Mouse (Mus musculus) liver, embryonic 12.5 days (tissue): ENCODE measurements around the gene Habp4. TPM values are rescaled to one million over a fixed set of nuclear protein-coding genes. Genes with fewer than 3 reads are reported as not detected.
A peak's percentile ranks its signal among the peaks of the same experiment; 100 is the strongest.

ENCODE experiments used
- ATAC-seq: fragments of 200-750 bp; cut with Nextera tagmentation; 2 replicates; pipeline ENCODE4 v1.8.0; 2017; ENCODE audit warnings: moderate number of reproducible peaks, mild to moderate bottlenecking, moderate library complexity
- H3K27ac ChIP-seq: fragments of 300-500 bp; sonication (generic); 2 replicates; pipeline ENCODE4 v1.5.1; 2016; ENCODE audit warnings: mild to moderate bottlenecking
- H3K27me3 ChIP-seq: fragments of 300-500 bp; sonication (generic); replicated peaks from 2 replicates; pipeline ENCODE4 v1.6.1; 2016; ENCODE audit warnings: mild to moderate bottlenecking, moderate library complexity
- H3K36me3 ChIP-seq: fragments of 300-500 bp; sonication (generic); 2 replicates; pipeline ENCODE4 v1.6.1; 2016; ENCODE audit warnings: mild to moderate bottlenecking, moderate library complexity
- H3K4me1 ChIP-seq: fragments of 300-500 bp; sonication (generic); 2 replicates; pipeline ENCODE4 v1.6.1; 2016
- H3K4me2 ChIP-seq: fragments of 300-500 bp; sonication (generic); 2 replicates; pipeline ENCODE4 v1.6.1; 2016; ENCODE audit warnings: mild to moderate bottlenecking, moderate library complexity
- H3K4me3 ChIP-seq: fragments of 300-500 bp; sonication (generic); 2 replicates; pipeline ENCODE4 v1.5.1; 2016; ENCODE audit warnings: mild to moderate bottlenecking, moderate library complexity
- H3K9ac ChIP-seq: fragments of 300-500 bp; sonication (generic); 2 replicates; pipeline ENCODE4 v1.6.1; 2016; ENCODE audit warnings: mild to moderate bottlenecking, moderate library complexity
- H3K9me3 ChIP-seq: fragments of 300-500 bp; sonication (generic); replicated peaks from 2 replicates; pipeline ENCODE4 v1.6.1; 2016; ENCODE audit warnings: mild to moderate bottlenecking, moderate library complexity
- WGBS: fragments of 180-500 bp; shearing (Covaris S2); methylation state at CpG from one replicate; pipeline ENCODE4 v1.1.7; 2016; ENCODE audit not compliant: insufficient replicate concordance; 5-methylcytosine and 5-hydroxymethylcytosine counted together
- polyA plus RNA-seq: library from polyadenylated mRNA; unstranded; fragments of >200 nt; fragmentation: Nextera tagmentation; extraction: Ambion mirVana; gene quantifications from 2 replicates; pipeline ENCODE4 v1.2.1, GENCODE M21; 2016

The Habp4 gene
- 14.0 TPM in 2 replicates for polyA plus RNA-seq

DNA sequence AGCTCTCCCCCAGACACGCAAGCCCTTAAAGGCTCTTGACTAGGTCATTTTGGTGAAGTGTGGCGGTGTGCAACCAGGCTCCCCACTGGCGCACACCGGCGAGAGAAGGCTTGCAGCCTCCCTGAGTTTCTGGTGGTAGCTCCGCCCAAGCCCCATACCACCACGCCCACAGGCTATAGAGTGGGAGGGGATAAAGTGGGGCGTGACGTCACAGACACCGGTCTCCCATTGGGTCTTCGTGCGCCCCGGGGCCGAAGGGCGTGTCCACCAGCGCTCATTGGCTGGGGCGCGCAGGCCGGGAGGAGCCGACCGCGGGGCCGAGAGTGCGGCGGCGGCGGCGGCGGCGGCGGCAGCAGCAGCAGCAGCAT, at the start of gene Habp4:
TSS of gene Habp4 (plus strand) at position 277 of the 368 bp plus-strand sequence.
- WGBS, result 1% methylated on average over 26 of the region's 31 CpGs
- Histone ChIP-seq H3K4me1 (peaks cover 28% of the 10 kb centered on the region), H3K4me2 (peak within 1 kb of the TSS; percentile 100), H3K36me3 (no peaks in the 10 kb centered on the region), H3K27me3 (peaks cover 32% of the 10 kb centered on the region), H3K4me3 (peak within 1 kb of the TSS; percentile 82), H3K27ac (peak within 1 kb of the TSS; percentile 77), H3K9ac (peak within 1 kb of the TSS; percentile 88), H3K9me3 (no peaks in the 10 kb centered on the region)
- ATAC-seq, result peak; percentile 98

- no peak overlapping the region for H3K4me3 ChIP-seq
- no peak for ATAC-seq
- H3K36me3 ChIP-seq, result no peaks in the 10 kb centered on the region
- 35% methylated on average over 2 of the region's 2 CpGs for WGBS
- H3K27me3 ChIP-seq, result no peaks in the 10 kb centered on the region
- H3K9me3 ChIP-seq, result no peaks in the 10 kb centered on the region
- H3K9ac ChIP-seq, result no peak overlapping the region
- peaks cover 3% of the 10 kb centered on the region; the same call in 1 of the 2 replicates for H3K4me1 ChIP-seq
- no peak overlapping the region for H3K4me2 ChIP-seq
- H3K27ac ChIP-seq, result no peak overlapping the region
These were observed 44.2 kb upstream of the Habp4 start for GRCm38 (mm10) chr13:64117442-64117841.

DNA sequence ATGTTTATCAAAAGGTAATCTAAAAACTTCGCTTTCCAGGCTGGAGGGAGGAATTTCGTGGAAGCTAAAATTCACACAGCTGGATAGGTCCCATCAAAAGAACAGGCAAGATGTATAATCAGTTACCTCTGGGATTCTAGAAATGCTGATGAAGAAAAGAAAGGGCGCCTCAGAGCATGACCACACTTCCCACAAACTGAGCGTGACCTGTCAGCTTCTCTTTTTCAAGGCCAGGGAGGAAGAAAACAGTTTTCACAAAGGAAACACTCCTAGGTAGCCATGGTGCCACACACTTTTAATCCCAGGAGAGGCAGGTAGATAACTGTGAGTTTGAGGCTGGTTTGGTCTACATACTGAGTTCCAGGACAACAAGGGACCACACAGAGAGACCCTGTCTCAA, 40.9 kb upstream of the Habp4 start:
- Histone ChIP-seq H3K36me3 (no peaks in the 10 kb centered on the region), H3K4me3 (no peak overlapping the region), H3K9ac (no peak overlapping the region), H3K4me2 (no peak overlapping the region), H3K27ac (no peak overlapping the region), H3K4me1 (no peaks in the 10 kb centered on the region), H3K9me3 (no peaks in the 10 kb centered on the region), H3K27me3 (no peaks in the 10 kb centered on the region; the same call in 1 of the 2 replicates)
- ATAC-seq, result no peak
- WGBS, result 41% methylated on average over 4 of the region's 4 CpGs

DNA sequence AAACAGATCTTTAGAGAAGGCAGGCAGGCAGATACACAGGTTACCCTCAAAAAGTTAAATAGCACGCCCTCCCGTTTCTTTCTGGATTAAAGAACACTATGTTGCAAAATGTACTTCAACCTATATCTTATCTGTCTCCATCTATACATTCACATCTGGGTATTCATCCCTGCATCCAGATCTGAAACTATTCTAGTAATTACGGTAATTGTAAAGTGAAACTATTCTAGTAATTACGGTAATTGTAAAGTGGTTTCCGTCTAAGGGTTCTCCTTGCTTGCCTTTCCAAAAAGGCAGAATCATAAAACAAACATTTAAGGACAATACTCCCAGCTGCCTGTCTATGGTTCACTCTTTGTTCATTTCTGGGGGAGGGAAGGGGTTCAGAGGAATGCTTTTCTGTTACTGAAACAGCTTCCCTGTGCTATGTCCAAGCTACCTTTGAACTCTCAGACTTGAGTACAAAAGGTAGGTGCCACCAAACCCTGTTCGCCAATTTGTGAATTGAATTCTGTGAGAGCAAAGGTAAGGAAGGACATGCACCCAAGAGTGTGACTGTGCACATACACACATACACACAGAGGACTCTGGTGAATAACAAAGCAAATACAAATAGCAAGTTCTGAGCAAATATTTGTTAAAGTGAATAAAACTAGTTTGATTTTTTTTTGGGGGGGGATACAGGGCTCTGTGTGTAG, 38.0 kb upstream of the Habp4 start:
- no peak overlapping the region for H3K27ac ChIP-seq
- no peak overlapping the region for H3K4me2 ChIP-seq
- H3K4me1 ChIP-seq, result peaks cover 3% of the 10 kb centered on the region; the same call in 1 of the 2 replicates
- H3K4me3 ChIP-seq, result no peak overlapping the region
- ATAC-seq, result no peak
- H3K36me3 ChIP-seq, result no peaks in the 10 kb centered on the region
- no peaks in the 10 kb centered on the region for H3K9me3 ChIP-seq
- no peak overlapping the region for H3K9ac ChIP-seq
- H3K27me3 ChIP-seq, result no peaks in the 10 kb centered on the region; the same call in 1 of the 2 replicates
- WGBS, result 28% methylated on average over 6 of the region's 6 CpGs

GRCm38 (mm10) chr13:64124886-64125285, 36.7 kb upstream of the Habp4 start:
- no peak for ATAC-seq
- H3K36me3 ChIP-seq, result peaks cover 3% of the 10 kb centered on the region; the same call in 1 of the 2 replicates
- H3K4me1 ChIP-seq, result peaks cover 15% of the 10 kb centered on the region
- no peak overlapping the region for H3K27ac ChIP-seq
- H3K9me3 ChIP-seq, result no peaks in the 10 kb centered on the region
- H3K4me2 ChIP-seq, result no peak overlapping the region
- WGBS, result 85% methylated on average over 6 of the region's 6 CpGs
- no peak overlapping the region for H3K9ac ChIP-seq
- no peaks in the 10 kb centered on the region; the same call in 1 of the 2 replicates for H3K27me3 ChIP-seq
- no peak overlapping the region for H3K4me3 ChIP-seq

DNA sequence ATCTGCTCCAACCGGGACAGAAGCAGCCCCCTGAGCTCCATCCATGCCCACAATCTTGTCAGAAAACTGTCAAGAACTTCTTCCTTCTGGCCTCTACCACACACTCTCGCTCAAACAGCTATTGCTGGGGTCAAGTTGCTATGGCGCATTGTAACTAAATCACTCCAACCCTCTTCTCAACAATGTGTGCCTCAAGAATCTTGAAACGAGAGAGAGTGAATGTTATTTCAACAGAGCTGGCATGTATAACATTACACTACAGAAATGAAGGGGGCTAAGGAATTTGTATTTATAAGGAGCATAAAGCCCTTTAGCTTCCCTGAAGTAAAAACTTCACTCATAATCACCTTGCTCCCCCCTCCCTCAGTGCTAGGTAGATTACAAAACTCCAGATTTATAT, 35.3 kb upstream of the Habp4 start:
- 57% methylated on average over 4 of the region's 4 CpGs for WGBS
- ATAC-seq, result no peak
- H3K27me3 ChIP-seq, result no peaks in the 10 kb centered on the region; the same call in 1 of the 2 replicates
- H3K27ac ChIP-seq, result no peak overlapping the region
- H3K4me3 ChIP-seq, result no peak overlapping the region
- H3K4me1 ChIP-seq, result peaks cover 19% of the 10 kb centered on the region
- H3K9me3 ChIP-seq, result no peaks in the 10 kb centered on the region
- H3K4me2 ChIP-seq, result no peak overlapping the region
- H3K9ac ChIP-seq, result no peak overlapping the region
- H3K36me3 ChIP-seq, result peaks cover 14% of the 10 kb centered on the region

- peak; percentile 86 for ATAC-seq
- Histone ChIP-seq H3K4me2 (peak within 1 kb of the TSS; percentile 75), H3K9me3 (no peaks in the 10 kb centered on the region), H3K9ac (peak within 1 kb of the TSS; percentile 70), H3K4me3 (peak within 1 kb of the TSS; percentile 66), H3K4me1 (peaks cover 19% of the 10 kb centered on the region), H3K27ac (peak within 1 kb of the TSS; percentile 47), H3K27me3 (no peaks in the 10 kb centered on the region; the same call in 1 of the 2 replicates), H3K36me3 (peaks cover 34% of the 10 kb centered on the region)
- WGBS, result 7% methylated on average over 40 of the region's 44 CpGs
These were observed 32.6 kb upstream of the Habp4 start, which contains the start of gene Slc35d2 for GRCm38 (mm10) chr13:64128858-64129615. Gene Slc35d2 (minus strand): TSS chr13:64129368.

DNA sequence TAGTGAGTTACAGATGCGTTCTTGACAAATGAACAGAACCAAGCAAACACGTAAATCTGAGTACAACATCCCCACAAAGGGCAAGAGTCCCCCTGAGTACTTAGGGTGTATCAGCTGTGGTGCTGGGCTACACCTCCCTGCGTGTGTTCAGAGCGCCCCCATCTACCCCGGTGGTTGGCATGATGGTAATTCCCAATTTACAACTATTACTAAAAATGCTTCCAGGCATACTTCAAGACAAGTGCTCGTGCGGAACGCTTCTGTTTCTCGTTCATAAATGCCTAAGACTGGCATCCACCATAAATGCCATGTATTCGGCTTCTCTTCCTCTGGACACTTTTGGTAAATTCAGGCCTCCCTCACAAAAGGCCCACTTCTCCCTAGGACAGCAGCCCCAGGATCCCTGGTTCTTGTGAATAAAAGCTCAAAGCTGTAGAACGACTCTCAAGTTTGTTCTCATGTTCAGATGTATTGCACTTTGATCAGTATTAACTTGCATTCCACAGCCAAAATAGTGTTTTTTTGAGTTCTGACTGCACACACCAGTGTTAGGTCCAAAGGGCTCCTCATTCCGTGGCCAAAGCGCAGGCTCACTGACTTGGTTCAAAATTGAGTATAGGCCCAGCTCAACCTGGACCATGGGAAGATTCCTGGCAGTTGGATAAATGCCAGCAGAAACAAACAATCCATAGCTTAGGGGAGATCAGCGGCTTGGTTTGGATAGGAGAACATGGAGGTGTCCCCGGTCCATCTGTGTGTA, 31.8 kb upstream of the Habp4 start:
- Histone ChIP-seq H3K4me3 (peak overlapping the region; percentile 66), H3K36me3 (peaks cover 41% of the 10 kb centered on the region), H3K9ac (peak overlapping the region; percentile 70), H3K27ac (peak overlapping the region; percentile 47), H3K9me3 (no peaks in the 10 kb centered on the region), H3K4me2 (peak overlapping the region; percentile 75), H3K27me3 (no peaks in the 10 kb centered on the region; the same call in 1 of the 2 replicates), H3K4me1 (peaks cover 19% of the 10 kb centered on the region)
- 44% methylated on average over 15 of the region's 15 CpGs for WGBS
- peak; percentile 78 for ATAC-seq

- Histone ChIP-seq H3K9ac (peak overlapping the region; percentile 99; the same call in 1 of the 2 replicates), H3K4me1 (peaks cover 55% of the 10 kb centered on the region), H3K9me3 (no peaks in the 10 kb centered on the region), H3K4me3 (peak overlapping the region; percentile 24), H3K4me2 (peak overlapping the region; percentile 87), H3K36me3 (peaks cover 25% of the 10 kb centered on the region), H3K27me3 (0 out of 2 replicates have a peak, but pooled peaks cover under 1% of the 10 kb centered on the region), H3K27ac (no peak overlapping the region)
- no peak for ATAC-seq
- 60% methylated on average over 5 of the region's 5 CpGs for WGBS
These were observed 11.5 kb upstream of the Habp4 start for GRCm38 (mm10) chr13:64150121-64150520.

- ATAC-seq, result peak; percentile 13
- peak overlapping the region; percentile 87 for H3K4me2 ChIP-seq
- H3K27me3 ChIP-seq, result 0 out of 2 replicates have a peak, but pooled peaks cover 7% of the 10 kb centered on the region
- peak overlapping the region; percentile 98 for H3K4me3 ChIP-seq
- 2% methylated on average over 42 of the region's 42 CpGs for WGBS
- peak overlapping the region; percentile 99 for H3K9ac ChIP-seq
- H3K9me3 ChIP-seq, result no peaks in the 10 kb centered on the region
- H3K4me1 ChIP-seq, result peaks cover 55% of the 10 kb centered on the region
- peaks cover 14% of the 10 kb centered on the region for H3K36me3 ChIP-seq
- H3K27ac ChIP-seq, result peak overlapping the region; percentile 98
These were observed 9.4 kb upstream of the Habp4 start for GRCm38 (mm10) chr13:64152241-64152669.

DNA sequence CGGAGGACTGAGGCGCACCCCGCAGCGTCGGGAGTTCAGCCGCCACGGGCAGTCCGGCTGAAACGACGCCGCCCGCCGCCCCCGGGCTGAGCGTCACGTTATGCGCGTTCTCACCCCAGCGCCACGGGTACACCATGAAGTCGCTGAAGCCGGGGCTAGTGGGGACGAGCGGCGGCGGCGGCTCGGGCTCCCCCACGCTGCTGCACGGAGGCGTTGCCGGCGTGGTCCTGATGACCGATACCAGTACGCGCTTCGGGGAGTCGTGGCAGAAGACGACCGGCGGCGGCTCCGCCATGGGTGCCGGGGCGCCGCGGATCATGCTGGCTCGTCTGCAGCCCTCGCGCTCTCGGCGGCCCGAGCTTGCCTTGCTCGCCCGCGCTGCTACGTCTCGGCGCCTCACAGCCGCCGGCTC, 8.9 kb upstream of the Habp4 start:
- peak overlapping the region; percentile 98 for H3K27ac ChIP-seq
- ATAC-seq, result peak; percentile 0; the same call in 1 of the 2 replicates
- peaks cover 51% of the 10 kb centered on the region for H3K4me1 ChIP-seq
- peak overlapping the region; percentile 87 for H3K4me2 ChIP-seq
- under 1% methylated on average over 59 of the region's 61 CpGs for WGBS
- peak overlapping the region; percentile 99 for H3K9ac ChIP-seq
- H3K4me3 ChIP-seq, result peak overlapping the region; percentile 98
- H3K27me3 ChIP-seq, result 0 out of 2 replicates have a peak, but pooled peaks cover 7% of the 10 kb centered on the region
- H3K9me3 ChIP-seq, result no peaks in the 10 kb centered on the region
- H3K36me3 ChIP-seq, result peaks cover 14% of the 10 kb centered on the region
